Mouse (Mus musculus): ENCODE results near the gene Arhgef28. TPM values are rescaled to one million over a fixed set of nuclear protein-coding genes. Genes with fewer than 3 reads are reported as not detected.

The Arhgef28 gene
- polyA plus RNA-seq, 1 experiment: 1.1 TPM

DNA sequence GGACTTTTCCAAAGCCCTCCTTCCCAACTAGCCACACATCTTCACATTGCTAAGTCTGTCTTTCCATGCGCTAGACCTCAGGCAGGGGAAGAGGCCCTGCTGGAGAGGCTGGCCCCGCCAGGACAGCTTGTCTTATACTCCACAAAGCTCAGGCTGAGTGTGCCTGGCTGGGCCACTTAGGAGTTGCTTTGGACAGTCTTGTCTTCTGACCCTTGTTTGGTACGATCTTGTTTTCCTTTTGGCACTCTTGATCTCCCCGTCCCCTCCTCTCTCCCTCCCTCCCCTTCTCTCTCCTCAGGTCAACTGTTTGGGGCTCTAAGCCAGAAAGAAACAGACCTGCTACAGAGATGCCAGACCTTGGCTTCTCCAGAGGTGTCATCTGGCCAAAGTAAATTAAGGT is 110.3 kb downstream of the Arhgef28 start:
- Histone ChIP-seq H3K79me3 (ENCODE audit: low read depth) (no peaks in the 10 kb centered on the region), H3ac (ENCODE audit: control insufficient read depth, insufficient read length, low read depth) (no peak overlapping the region), H3K36me3 (ENCODE audit: control insufficient read depth, insufficient read depth) (no peaks in the 10 kb centered on the region), H3K79me2 (ENCODE audit: control insufficient read depth, insufficient read depth) (no peaks in the 10 kb centered on the region), H3K4me3 (ENCODE audit: insufficient read depth, poor library complexity, severe bottlenecking) (no peak overlapping the region), H3K27me3 (ENCODE audit: control insufficient read depth, insufficient read depth, insufficient read length) (peaks cover 18% of the 10 kb centered on the region)
- TF ChIP-seq MAX (IDR thresholded peaks at IDR 0.05) (no peak), USF1 (IDR thresholded peaks at IDR 0.05; ENCODE audit: low read depth) (no peak), CTCF (IDR thresholded peaks at IDR 0.05; ENCODE audit: control insufficient read depth, insufficient read depth, insufficient read length) (no peak), FOSL1 (IDR thresholded peaks at IDR 0.05; ENCODE audit: insufficient read depth, low read length, poor library complexity, severe bottlenecking) (no peak), CEBPB (IDR thresholded peaks at IDR 0.05; ENCODE audit: low read depth) (no peak), MYOG (IDR thresholded peaks at IDR 0.05; ENCODE audit: control insufficient read depth, extremely low read depth, insufficient read length) (no peak), MYOD1 (IDR thresholded peaks at IDR 0.05; ENCODE audit: control insufficient read depth, insufficient read length, low read depth) (no peak)

DNA sequence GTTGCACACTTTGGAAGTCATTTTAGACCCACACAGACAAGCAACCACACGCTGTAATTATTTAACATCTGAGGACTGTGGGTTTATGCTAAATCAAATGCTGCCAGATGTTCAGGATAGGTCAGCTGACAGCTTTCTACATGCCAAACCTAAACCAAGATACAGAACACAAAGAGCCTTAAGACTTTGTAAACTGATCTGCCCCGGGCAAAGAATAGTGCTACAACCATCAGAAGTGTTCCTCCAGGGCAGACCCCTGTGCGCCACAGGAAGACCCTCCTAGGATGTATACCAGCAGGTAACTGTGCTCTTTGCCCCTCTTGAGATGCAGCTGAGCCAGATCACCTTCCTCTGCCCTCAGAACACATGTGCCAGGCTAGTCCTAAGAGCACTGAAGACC is 111.9 kb downstream of the Arhgef28 start:
- Histone ChIP-seq H3K27me3 (ENCODE audit: control insufficient read depth, insufficient read depth, insufficient read length) (peaks cover 18% of the 10 kb centered on the region), H3K79me3 (ENCODE audit: low read depth) (no peaks in the 10 kb centered on the region), H3ac (ENCODE audit: control insufficient read depth, insufficient read length, low read depth) (no peak overlapping the region), H3K79me2 (ENCODE audit: control insufficient read depth, insufficient read depth) (no peaks in the 10 kb centered on the region), H3K36me3 (ENCODE audit: control insufficient read depth, insufficient read depth) (no peaks in the 10 kb centered on the region), H3K4me3 (ENCODE audit: insufficient read depth, poor library complexity, severe bottlenecking) (no peak overlapping the region)
- TF ChIP-seq CEBPB (IDR thresholded peaks at IDR 0.05; ENCODE audit: low read depth): no peak
- no peak for TF ChIP-seq FOSL1 (IDR thresholded peaks at IDR 0.05; ENCODE audit: insufficient read depth, low read length, poor library complexity, severe bottlenecking)
- TF ChIP-seq MYOG (IDR thresholded peaks at IDR 0.05; ENCODE audit: control insufficient read depth, extremely low read depth, insufficient read length): no peak
- no peak for TF ChIP-seq MAX (IDR thresholded peaks at IDR 0.05)

DNA sequence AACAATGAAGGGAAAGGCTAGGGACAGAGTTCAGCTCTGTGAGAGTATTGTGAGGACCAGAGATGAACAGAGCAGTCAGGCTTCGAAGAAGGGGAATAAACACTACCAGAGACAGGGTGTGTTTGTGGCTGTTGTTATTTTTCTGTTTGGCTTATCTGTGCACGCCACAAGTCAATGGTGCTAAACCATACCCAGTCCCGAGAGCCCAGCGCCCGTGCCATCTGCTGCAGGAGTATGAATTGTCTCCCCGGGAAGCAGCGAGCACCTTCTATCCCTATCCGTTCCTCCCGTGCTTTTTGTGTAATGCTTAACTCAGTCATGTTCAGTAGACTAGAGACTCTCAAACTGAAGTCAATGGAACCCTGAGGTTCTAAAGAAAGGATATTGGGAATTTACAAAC is 112.8 kb downstream of the Arhgef28 start:
- no peaks in the 10 kb centered on the region for H3K36me3 ChIP-seq (ENCODE audit: control insufficient read depth, insufficient read depth)

DNA sequence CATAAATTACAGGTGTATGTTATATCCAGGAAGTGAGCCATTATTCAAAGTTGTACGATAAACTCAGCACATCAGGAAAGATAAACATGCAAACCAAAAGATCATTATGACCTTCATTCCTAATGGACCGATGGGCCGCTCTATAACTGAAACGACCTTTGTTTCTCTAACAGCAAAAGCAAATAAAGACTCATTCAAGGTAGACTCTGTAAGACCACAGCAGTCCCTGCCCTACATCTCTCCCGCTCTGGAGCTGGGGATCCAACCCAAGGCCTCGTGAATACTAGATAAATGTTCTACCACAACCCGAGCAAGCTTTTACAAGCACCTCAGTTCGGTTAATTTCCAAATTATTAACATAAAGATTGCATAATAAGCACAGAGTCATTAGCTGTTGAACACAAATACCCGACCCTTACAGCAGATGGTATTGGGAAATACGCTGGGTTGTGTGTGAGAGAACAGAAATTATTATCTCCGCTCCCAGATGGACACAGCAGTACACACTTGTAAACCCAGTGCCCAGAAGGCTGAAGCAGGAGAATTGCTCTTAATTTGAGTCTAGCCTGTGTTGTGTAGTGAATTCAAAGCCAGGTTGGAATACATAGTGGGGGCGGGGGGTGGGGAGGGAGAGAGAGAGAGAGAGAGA is 113.8 kb downstream of the Arhgef28 start:
- Histone ChIP-seq H3K36me3 (ENCODE audit: control insufficient read depth, insufficient read depth) (no peaks in the 10 kb centered on the region), H3K27me3 (ENCODE audit: control insufficient read depth, insufficient read depth, insufficient read length) (peaks cover 7% of the 10 kb centered on the region), H3K79me2 (ENCODE audit: control insufficient read depth, insufficient read depth) (no peaks in the 10 kb centered on the region), H3K79me3 (ENCODE audit: low read depth) (no peaks in the 10 kb centered on the region), H3K4me3 (ENCODE audit: insufficient read depth, poor library complexity, severe bottlenecking) (no peak overlapping the region), H3ac (ENCODE audit: control insufficient read depth, insufficient read length, low read depth) (no peak overlapping the region)
- TF ChIP-seq CTCF (IDR thresholded peaks at IDR 0.05; ENCODE audit: control insufficient read depth, insufficient read depth, insufficient read length) (no peak), MYOG (IDR thresholded peaks at IDR 0.05; ENCODE audit: control insufficient read depth, extremely low read depth, insufficient read length) (no peak), MYOD1 (IDR thresholded peaks at IDR 0.05; ENCODE audit: control insufficient read depth, insufficient read length, low read depth) (no peak), FOSL1 (IDR thresholded peaks at IDR 0.05; ENCODE audit: insufficient read depth, low read length, poor library complexity, severe bottlenecking) (no peak)

More for the DNA sequence above, 112.8 kb downstream of the Arhgef28 start:
- Histone ChIP-seq H3K27me3 (ENCODE audit: control insufficient read depth, insufficient read depth, insufficient read length) (peaks cover 13% of the 10 kb centered on the region), H3K79me3 (ENCODE audit: low read depth) (no peaks in the 10 kb centered on the region), H3K4me3 (ENCODE audit: insufficient read depth, poor library complexity, severe bottlenecking) (no peak overlapping the region), H3ac (ENCODE audit: control insufficient read depth, insufficient read length, low read depth) (no peak overlapping the region), H3K79me2 (ENCODE audit: control insufficient read depth, insufficient read depth) (no peaks in the 10 kb centered on the region)
- TF ChIP-seq MYOG (IDR thresholded peaks at IDR 0.05; ENCODE audit: control insufficient read depth, extremely low read depth, insufficient read length) (no peak), MAX (IDR thresholded peaks at IDR 0.05) (no peak), CTCF (IDR thresholded peaks at IDR 0.05; ENCODE audit: control insufficient read depth, insufficient read depth, insufficient read length) (no peak), FOSL1 (IDR thresholded peaks at IDR 0.05; ENCODE audit: insufficient read depth, low read length, poor library complexity, severe bottlenecking) (no peak), CEBPB (IDR thresholded peaks at IDR 0.05; ENCODE audit: low read depth) (no peak), MYOD1 (IDR thresholded peaks at IDR 0.05; ENCODE audit: control insufficient read depth, insufficient read length, low read depth) (no peak), USF1 (IDR thresholded peaks at IDR 0.05; ENCODE audit: low read depth) (no peak)

DNA sequence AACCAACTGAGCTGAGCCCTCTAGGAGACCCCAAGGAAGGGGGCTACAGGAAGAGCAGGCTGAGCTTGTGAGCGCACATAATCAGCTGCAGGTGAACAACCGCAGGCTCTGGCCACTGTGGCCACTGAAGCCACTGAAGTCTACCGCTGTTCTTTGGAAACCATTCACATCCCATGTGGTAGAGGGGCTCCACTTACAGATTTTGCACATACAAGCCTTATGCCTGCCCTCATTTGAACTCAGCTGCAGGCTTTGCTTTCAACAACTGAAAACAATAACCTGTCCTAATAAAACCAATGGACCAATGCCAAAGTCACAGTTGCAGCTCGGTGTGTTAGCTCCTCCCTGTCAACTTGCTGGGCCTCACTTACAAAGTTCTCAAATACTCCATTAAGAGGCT is 126.6 kb downstream of the Arhgef28 start:
- Histone ChIP-seq H3K27me3 (ENCODE audit: control insufficient read depth, insufficient read depth, insufficient read length) (peaks cover 3% of the 10 kb centered on the region), H3K79me2 (ENCODE audit: control insufficient read depth, insufficient read depth) (no peaks in the 10 kb centered on the region), H3K4me3 (ENCODE audit: insufficient read depth, poor library complexity, severe bottlenecking) (no peak overlapping the region), H3ac (ENCODE audit: control insufficient read depth, insufficient read length, low read depth) (no peak overlapping the region), H3K79me3 (ENCODE audit: low read depth) (no peaks in the 10 kb centered on the region), H3K36me3 (ENCODE audit: control insufficient read depth, insufficient read depth) (no peaks in the 10 kb centered on the region)
- no peak for TF ChIP-seq USF1 (IDR thresholded peaks at IDR 0.05; ENCODE audit: low read depth)
- TF ChIP-seq MYOG (IDR thresholded peaks at IDR 0.05; ENCODE audit: control insufficient read depth, extremely low read depth, insufficient read length): no peak
- TF ChIP-seq MAX (IDR thresholded peaks at IDR 0.05): no peak
- TF ChIP-seq FOSL1 (IDR thresholded peaks at IDR 0.05; ENCODE audit: insufficient read depth, low read length, poor library complexity, severe bottlenecking): no peak
- TF ChIP-seq MYOD1 (IDR thresholded peaks at IDR 0.05; ENCODE audit: control insufficient read depth, insufficient read length, low read depth): no peak
- no peak for TF ChIP-seq CTCF (IDR thresholded peaks at IDR 0.05; ENCODE audit: control insufficient read depth, insufficient read depth, insufficient read length)
- no peak for TF ChIP-seq CEBPB (IDR thresholded peaks at IDR 0.05; ENCODE audit: low read depth)

DNA sequence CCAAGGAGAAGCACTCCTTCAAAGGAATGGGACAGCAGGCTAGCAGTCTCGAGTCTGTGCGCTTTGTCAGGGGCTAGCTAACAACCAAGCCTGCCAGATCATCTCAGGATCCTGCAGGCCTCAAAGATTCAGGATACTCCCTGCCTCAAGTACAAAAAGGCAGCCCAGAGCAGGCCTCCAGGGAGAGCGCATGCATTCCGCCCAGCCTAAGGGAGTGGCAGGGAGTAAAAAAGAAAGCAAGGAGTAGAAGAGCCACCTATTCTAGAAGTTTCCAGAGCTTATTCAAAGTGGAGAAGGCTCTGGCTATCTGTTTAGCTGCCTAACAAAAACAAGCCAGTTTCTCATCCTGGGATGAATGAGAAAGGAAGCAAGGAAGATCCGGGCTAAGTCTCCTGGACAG is 128.0 kb downstream of the Arhgef28 start:
- H3ac ChIP-seq (ENCODE audit: control insufficient read depth, insufficient read length, low read depth): no peak overlapping the region
- H3K4me3 ChIP-seq (ENCODE audit: insufficient read depth, poor library complexity, severe bottlenecking): no peak overlapping the region
- H3K79me2 ChIP-seq (ENCODE audit: control insufficient read depth, insufficient read depth): no peaks in the 10 kb centered on the region
- H3K79me3 ChIP-seq (ENCODE audit: low read depth): no peaks in the 10 kb centered on the region
- no peaks in the 10 kb centered on the region for H3K36me3 ChIP-seq (ENCODE audit: control insufficient read depth, insufficient read depth)
- H3K27me3 ChIP-seq (ENCODE audit: control insufficient read depth, insufficient read depth, insufficient read length): peaks cover 3% of the 10 kb centered on the region
- TF ChIP-seq MAX (IDR thresholded peaks at IDR 0.05): no peak
- TF ChIP-seq MYOG (IDR thresholded peaks at IDR 0.05; ENCODE audit: control insufficient read depth, extremely low read depth, insufficient read length): no peak
- no peak for TF ChIP-seq MYOD1 (IDR thresholded peaks at IDR 0.05; ENCODE audit: control insufficient read depth, insufficient read length, low read depth)

Measured in C2C12 (cell line).